10 mouse cellular contexts compared by ENCODE assay signal in the genomic region with DNA sequence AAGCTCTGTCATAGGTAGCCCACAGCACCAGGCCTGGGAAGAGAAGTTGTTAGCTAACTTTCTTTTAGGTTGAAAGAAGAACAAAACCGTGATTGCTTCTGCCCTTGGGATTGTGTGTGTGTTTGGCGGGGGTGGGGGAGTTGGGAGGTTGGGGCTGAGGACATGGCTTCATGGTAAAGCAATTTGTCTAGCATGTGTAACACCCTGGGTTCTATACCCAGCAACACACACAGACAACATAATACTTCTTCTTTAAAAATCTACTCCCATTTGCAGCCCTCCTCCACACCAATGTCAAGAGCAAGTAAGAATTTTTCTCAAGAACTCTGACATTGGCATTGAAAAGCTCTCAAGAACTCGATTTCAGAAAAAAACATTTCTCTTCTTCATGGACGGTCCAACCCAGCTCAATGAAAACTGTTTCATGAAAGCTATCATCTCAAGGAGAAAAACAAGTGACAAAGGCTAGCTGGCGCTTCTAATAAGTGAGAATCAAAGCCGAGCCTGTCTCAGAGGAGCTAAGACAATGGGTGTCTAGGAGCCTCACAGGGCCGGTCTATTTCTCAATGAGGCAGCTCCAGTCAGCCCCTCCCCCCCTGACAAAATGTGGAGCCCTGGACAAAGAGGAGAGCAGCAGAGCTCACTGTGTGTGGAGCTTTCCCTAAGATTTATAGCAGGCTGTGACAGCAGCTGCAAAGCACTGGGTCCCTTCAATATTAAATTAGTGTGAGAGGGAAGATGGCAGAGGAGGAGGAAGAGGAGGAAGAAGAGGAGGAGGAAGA. TPM values are rescaled to one million over a fixed set of nuclear protein-coding genes. Genes with fewer than 3 reads are reported as not detected.
DNase-seq lines count a peak whose midpoint lies in the region; ATAC-seq lines count a peak whose summit lies in the region.
"Had no signal": no experiment of that assay in that cellular context is flagged by ENCODE, and none has a peak within 500 bp of the region (broad histone marks: within the 10 kb centered on the region; RNA-seq: fewer than 3 reads in every experiment).

No protein-coding gene starts in this region.

- no peaks in the 10 kb centered on the region for H3K27me3 ChIP-seq in kidney, embryonic 16.5 days (ENCODE audit: insufficient read depth, low read length)
- H3K27me3 ChIP-seq in forebrain, embryonic 14.5 days (replicated peaks; ENCODE audit: control insufficient read depth, insufficient read depth, low read length) = no peaks in the 10 kb centered on the region
- no peaks in the 10 kb centered on the region for H3K27me3 ChIP-seq in midbrain, embryonic 13.5 days

- no peak overlapping the region for H3K4me2 ChIP-seq in kidney, embryonic 16.5 days (replicated peaks; ENCODE audit: low read depth, low read length)
- 0 out of 2 replicates have a peak overlapping the region, but pooled peaks have one; percentile 2 for H3K4me2 ChIP-seq in forebrain, embryonic 14.5 days (ENCODE audit: low read length)
- H3K4me2 ChIP-seq in midbrain, embryonic 13.5 days (replicated peaks) = no peak overlapping the region; the same call in 1 of the 2 replicates

- H3K4me3 ChIP-seq in kidney, embryonic 16.5 days (ENCODE audit: low read length) = no peak overlapping the region
- no peak overlapping the region for H3K4me3 ChIP-seq in forebrain, embryonic 14.5 days (ENCODE audit: low read depth, low read length)
- H3K4me3 ChIP-seq in midbrain, embryonic 13.5 days (replicated peaks) = no peak overlapping the region

- DNase-seq in kidney, adult 9 months = no peak
- peak; percentile 6 for DNase-seq in adipocyte (ENCODE audit: low spot score)
- DNase-seq in forebrain, embryonic 14.5 days (ENCODE audit: low spot score) = peak; percentile 79
- DNase-seq in layer of hippocampus, postnatal 36 days = no peak
- DNase-seq in thymus, postnatal 0 days (ENCODE audit: low spot score) = no peak
- DNase-seq: cerebellum, adult 11 months had no signal

- H3K36me3 ChIP-seq in kidney, embryonic 16.5 days (ENCODE audit: insufficient read depth, low read length) = no peaks in the 10 kb centered on the region
- no peaks in the 10 kb centered on the region for H3K36me3 ChIP-seq in forebrain, embryonic 14.5 days (ENCODE audit: control insufficient read depth, insufficient read depth, low read length)
- no peaks in the 10 kb centered on the region for H3K36me3 ChIP-seq in midbrain, embryonic 13.5 days

- no peak overlapping the region for H3K9ac ChIP-seq in kidney, embryonic 16.5 days (replicated peaks; ENCODE audit: low read length)
- H3K9ac ChIP-seq in forebrain, embryonic 14.5 days (ENCODE audit: low read length) = no peak overlapping the region
- H3K9ac ChIP-seq in midbrain, embryonic 13.5 days (replicated peaks) = no peak overlapping the region

- 50% methylated on average over 7 of the region's 7 CpGs for WGBS in kidney, embryonic 16.5 days
- WGBS in forebrain, embryonic 14.5 days = 17% methylated on average over 7 of the region's 7 CpGs
- 20% methylated on average over 7 of the region's 7 CpGs for WGBS in midbrain, embryonic 13.5 days

- no peak overlapping the region for H3K27ac ChIP-seq in kidney, embryonic 16.5 days (ENCODE audit: low read length)
- H3K27ac ChIP-seq in forebrain, embryonic 14.5 days (ENCODE audit: low read depth, low read length) = peak overlapping the region; percentile 40
- peak overlapping the region; percentile 67 for H3K27ac ChIP-seq in midbrain, embryonic 13.5 days
- H3K27ac ChIP-seq: macrophage had no signal

- no peaks in the 10 kb centered on the region for H3K9me3 ChIP-seq in kidney, embryonic 16.5 days (ENCODE audit: low read length)
- no peaks in the 10 kb centered on the region for H3K9me3 ChIP-seq in forebrain, embryonic 14.5 days (replicated peaks; ENCODE audit: control insufficient read depth, low read length)
- H3K9me3 ChIP-seq in midbrain, embryonic 13.5 days = no peaks in the 10 kb centered on the region

- ATAC-seq in kidney, embryonic 16.5 days (ENCODE audit: low FRiP score, low TSS enrichment) = peak; percentile 74; the same call in 1 of the 2 replicates
- ATAC-seq in forebrain, embryonic 14.5 days = peak; percentile 88
- peak; percentile 93 for ATAC-seq in midbrain, embryonic 13.5 days
- no peak for ATAC-seq in granulocyte monocyte progenitor cell, adult 5-6 weeks (replicated peaks; ENCODE audit: poor library complexity, severe bottlenecking)

- peaks cover 4% of the 10 kb centered on the region; the same call in 1 of the 2 replicates for H3K4me1 ChIP-seq in kidney, embryonic 16.5 days (ENCODE audit: insufficient read depth, low read length)
- peaks cover 19% of the 10 kb centered on the region; the same call in 1 of the 2 replicates for H3K4me1 ChIP-seq in forebrain, embryonic 14.5 days (ENCODE audit: control insufficient read depth, insufficient read depth, low read length)
- peaks cover 32% of the 10 kb centered on the region for H3K4me1 ChIP-seq in midbrain, embryonic 13.5 days (replicated peaks)

RNA-seq across cellular contexts. Expression of gene Frmd4b, which starts 40.6 kb away (rescaled TPM):
- 18.1 and 18.3 TPM in 2 replicates for polyA plus RNA-seq in kidney, embryonic 16.5 days (2015; fragmentation: Nextera tagmentation; extraction: Ambion mirVana)
- 38.2 and 39.9 TPM in 2 replicates for polyA plus RNA-seq in forebrain, embryonic 14.5 days (2014; fragmentation: Nextera tagmentation; extraction: Ambion mirVana)
- 25.0 and 27.1 TPM in 2 replicates for polyA plus RNA-seq in midbrain, embryonic 13.5 days (2015; fragmentation: Nextera tagmentation; extraction: Ambion mirVana)
- total RNA-seq in layer of hippocampus, postnatal 36 days (2021) = 10 to 100 TPM; 26.3 to 33.5 TPM
- 6.3 and 7.0 TPM in 2 replicates for polyA plus RNA-seq in thymus, postnatal 0 days (2015; fragmentation: Nextera tagmentation; extraction: Ambion mirVana)
- total RNA-seq in granulocyte monocyte progenitor cell, adult 5-6 weeks (2014; fragmentation: Nextera tagmentation) = 7.2 and 9.0 TPM in 2 replicates
- total RNA-seq in granulocyte monocyte progenitor cell, adult 5-6 weeks (2017) = 2.8 and 5.6 TPM in 2 replicates

Comparison
In these comparisons a context has a peak if more than half of its experiments do, and no peak if none do; other contexts are left out.
1. DNase-seq: peak in adipocyte (single experiment) and forebrain, embryonic 14.5 days (single experiment); none in kidney, adult 9 months (single experiment), layer of hippocampus, postnatal 36 days (0 of 2) and thymus, postnatal 0 days (single experiment).